Mouse (Mus musculus) ES-Bruce4 (cell line): ENCODE data around the gene Shcbp1l. TPM values are rescaled to one million over a fixed set of nuclear protein-coding genes. Genes with fewer than 3 reads are reported as not detected.

Source experiments
- H3K27ac ChIP-seq: 2 replicates; pipeline ENCODE4 v1.5.1; 2012; ENCODE audit warnings: low read length, inconsistent platforms; ENCODE audit not compliant: insufficient read depth
- H3K27me3 ChIP-seq: 2 replicates; pipeline ENCODE4 v1.6.1; 2012; ENCODE audit warnings: mild to moderate bottlenecking, low read length, inconsistent platforms; ENCODE audit not compliant: control insufficient read depth, poor library complexity, insufficient read depth, severe bottlenecking
- H3K36me3 ChIP-seq: 2 replicates; pipeline ENCODE4 v1.6.1; 2012; ENCODE audit warnings: inconsistent platforms, mild to moderate bottlenecking, low read length, moderate library complexity; ENCODE audit not compliant: control insufficient read depth, poor library complexity, insufficient read depth, severe bottlenecking
- H3K4me1 ChIP-seq: one replicate; pipeline ENCODE4 v1.8.1; 2011; ENCODE audit warnings: low read length; ENCODE audit not compliant: control insufficient read depth, insufficient read depth
- H3K4me3 ChIP-seq: 2 replicates; pipeline ENCODE4 v1.5.1; 2011; ENCODE audit warnings: low read depth, mild to moderate bottlenecking, low read length
- H3K9ac ChIP-seq: 2 replicates; pipeline ENCODE4 v1.6.1; 2012; ENCODE audit warnings: low read depth, mild to moderate bottlenecking, inconsistent platforms; ENCODE audit not compliant: poor library complexity, severe bottlenecking
- H3K9me3 ChIP-seq: replicated peaks from 2 replicates; pipeline ENCODE4 v1.6.1; 2012; ENCODE audit warnings: mild to moderate bottlenecking, low read length, inconsistent platforms; ENCODE audit not compliant: control insufficient read depth, poor library complexity, insufficient read depth, severe bottlenecking
- CTCF ChIP-seq: IDR thresholded peaks from one replicate; pipeline ENCODE4 v1.8.1; 2011; ENCODE audit warnings: low read depth, low read length
- EP300 ChIP-seq: IDR thresholded peaks from 2 replicates; pipeline ENCODE4 v1.6.1; 2011; ENCODE audit warnings: low read depth, low read length; ENCODE audit not compliant: insufficient read depth
- POLR2A ChIP-seq: IDR thresholded peaks from one replicate; pipeline ENCODE4 v1.8.1; 2011; ENCODE audit warnings: low read length; ENCODE audit not compliant: insufficient read depth
- polyA plus RNA-seq: library from polyadenylated mRNA; stranded (reverse); fragments of >200 nt; gene quantifications from 2 replicates; pipeline ENCODE4 v1.2.4, GENCODE M21; 2011; ENCODE audit warnings: low read depth; ENCODE audit not compliant: missing spikeins, insufficient read depth, insufficient read length

Shcbp1l gene
- polyA plus RNA-seq, 1 experiment: 2.7 TPM

DNA sequence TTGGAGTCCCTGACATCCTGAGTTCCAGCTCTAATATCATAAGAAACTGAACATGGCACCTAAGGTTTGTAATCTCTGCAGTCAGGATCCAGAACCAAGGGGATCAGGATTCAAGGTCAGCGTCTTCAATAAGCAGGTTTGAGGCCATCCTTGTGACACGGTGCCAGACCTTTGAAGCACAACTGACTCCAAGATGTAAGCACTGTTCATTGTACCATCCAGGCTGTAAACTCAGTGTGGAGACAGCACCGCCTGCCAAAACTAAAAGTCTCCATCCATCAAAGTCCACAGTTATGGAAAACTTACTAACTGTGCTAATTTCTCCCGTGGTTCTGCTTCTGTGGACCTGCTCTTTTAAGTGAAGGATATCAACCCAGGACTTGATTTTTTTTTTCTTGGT lies 65.0 kb downstream of the Shcbp1l start:
- Histone ChIP-seq H3K27me3 (no peaks in the 10 kb centered on the region), H3K4me1 (peaks cover 2% of the 10 kb centered on the region), H3K9me3 (no peaks in the 10 kb centered on the region), H3K4me3 (no peak overlapping the region), H3K9ac (0 out of 2 replicates have a peak overlapping the region, but pooled peaks have one; percentile 7), H3K27ac (no peak overlapping the region; the same call in 1 of the 2 replicates), H3K36me3 (peaks cover 5% of the 10 kb centered on the region)
- TF ChIP-seq CTCF: no peak
- no peak for TF ChIP-seq EP300
- no peak for TF ChIP-seq POLR2A

GRCm38 (mm10) chr1:153491345-153491744 lies 66.4 kb downstream of the Shcbp1l start:
- H3K27me3 ChIP-seq: no peaks in the 10 kb centered on the region
- no peaks in the 10 kb centered on the region for H3K36me3 ChIP-seq
- peaks cover 6% of the 10 kb centered on the region for H3K4me1 ChIP-seq
- TF ChIP-seq CTCF: no peak
- TF ChIP-seq EP300: no peak
- TF ChIP-seq POLR2A: no peak
- H3K9ac ChIP-seq: no peak overlapping the region
- H3K4me3 ChIP-seq: no peak overlapping the region
- peak overlapping the region; percentile 98 for H3K27ac ChIP-seq
- no peaks in the 10 kb centered on the region for H3K9me3 ChIP-seq

- Histone ChIP-seq H3K9ac (no peak overlapping the region), H3K9me3 (no peaks in the 10 kb centered on the region), H3K27me3 (no peaks in the 10 kb centered on the region), H3K4me1 (peaks cover 6% of the 10 kb centered on the region), H3K4me3 (no peak overlapping the region), H3K27ac (peak overlapping the region; percentile 98), H3K36me3 (no peaks in the 10 kb centered on the region)
- TF ChIP-seq POLR2A: no peak
- no peak for TF ChIP-seq EP300
- no peak for TF ChIP-seq CTCF
These were observed 66.9 kb downstream of the Shcbp1l start for GRCm38 (mm10) chr1:153491822-153492221.

DNA sequence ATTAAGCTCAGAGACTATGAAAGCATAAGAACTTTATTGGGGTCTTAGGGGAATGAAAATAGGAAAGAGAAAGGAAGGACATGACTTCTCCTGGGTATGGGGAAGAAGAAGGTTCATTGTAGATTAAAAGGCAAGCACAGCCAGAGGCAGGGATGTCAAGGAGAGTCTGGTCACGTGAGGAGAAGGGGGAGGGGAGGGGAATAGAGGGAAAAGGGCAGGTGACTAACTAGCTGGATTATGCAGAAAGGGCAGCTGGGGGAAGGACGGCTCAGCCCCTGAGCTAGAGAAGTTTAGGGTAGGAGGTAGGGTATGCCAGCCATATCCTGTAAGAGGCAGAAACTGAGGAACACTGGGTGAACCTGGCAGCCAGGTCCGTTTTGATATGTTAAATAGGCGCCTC lies 68.4 kb downstream of the Shcbp1l start:
- TF ChIP-seq CTCF (no peak), POLR2A (no peak), EP300 (peak; percentile 95)
- Histone ChIP-seq H3K4me3 (no peak overlapping the region), H3K27me3 (no peaks in the 10 kb centered on the region)

GRCm38 (mm10) chr1:153493931-153494330 lies 69.0 kb downstream of the Shcbp1l start:
- no peaks in the 10 kb centered on the region for H3K27me3 ChIP-seq
- H3K4me1 ChIP-seq: peaks cover 6% of the 10 kb centered on the region
- H3K27ac ChIP-seq: peak overlapping the region; percentile 98
- peak overlapping the region; percentile 38; the same call in 1 of the 2 replicates for H3K9ac ChIP-seq
- TF ChIP-seq CTCF (no peak), EP300 (peak; percentile 90)
- no peaks in the 10 kb centered on the region for H3K9me3 ChIP-seq
- no peak overlapping the region for H3K4me3 ChIP-seq
- H3K36me3 ChIP-seq: no peaks in the 10 kb centered on the region

More for the DNA sequence above, 68.4 kb downstream of the Shcbp1l start:
- Histone ChIP-seq H3K27ac (peak overlapping the region; percentile 98), H3K4me1 (peaks cover 6% of the 10 kb centered on the region), H3K9ac (peak overlapping the region; percentile 38; the same call in 1 of the 2 replicates), H3K9me3 (no peaks in the 10 kb centered on the region), H3K36me3 (no peaks in the 10 kb centered on the region)

DNA sequence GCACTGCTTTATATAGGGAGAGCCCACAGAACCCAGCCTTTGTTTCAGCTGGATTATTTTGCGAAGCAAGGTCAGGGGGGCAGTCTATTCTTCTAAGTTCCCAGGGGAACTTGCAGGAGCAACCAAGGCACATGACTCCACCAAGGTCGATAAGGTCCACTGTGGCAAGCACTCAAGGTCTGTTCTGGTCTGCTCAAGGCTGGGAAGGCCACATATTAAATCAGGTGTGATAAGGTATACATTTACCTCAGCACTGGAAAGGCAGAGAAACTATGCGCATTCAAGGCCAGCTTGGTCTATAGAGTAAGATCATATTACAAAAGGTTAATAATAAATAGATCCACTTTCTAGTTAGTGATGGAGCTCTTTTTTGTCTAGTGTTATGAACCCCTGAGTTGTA lies 71.1 kb downstream of the Shcbp1l start:
- no peaks in the 10 kb centered on the region for H3K36me3 ChIP-seq
- H3K4me3 ChIP-seq: no peak overlapping the region
- TF ChIP-seq POLR2A (no peak), EP300 (no peak), CTCF (no peak)
- no peaks in the 10 kb centered on the region for H3K27me3 ChIP-seq
- H3K9ac ChIP-seq: peak overlapping the region; percentile 60; the same call in 1 of the 2 replicates
- peak overlapping the region; percentile 59 for H3K27ac ChIP-seq
- no peaks in the 10 kb centered on the region for H3K9me3 ChIP-seq
- peaks cover 8% of the 10 kb centered on the region for H3K4me1 ChIP-seq
